Mouse (Mus musculus): ENCODE results near the gene Hspb2.

Gene Hspb2

GRCm38 (mm10) chr9:50714188-50714587 lies 38.0 kb downstream of the Hspb2 start:
- in situ Hi-C loops (cut with MseI, MboI): no loop called here

- in situ Hi-C loops (cut with MseI, MboI): no loop called here
These were observed 40.8 kb downstream of the Hspb2 start for GRCm38 (mm10) chr9:50711337-50711736.

DNA sequence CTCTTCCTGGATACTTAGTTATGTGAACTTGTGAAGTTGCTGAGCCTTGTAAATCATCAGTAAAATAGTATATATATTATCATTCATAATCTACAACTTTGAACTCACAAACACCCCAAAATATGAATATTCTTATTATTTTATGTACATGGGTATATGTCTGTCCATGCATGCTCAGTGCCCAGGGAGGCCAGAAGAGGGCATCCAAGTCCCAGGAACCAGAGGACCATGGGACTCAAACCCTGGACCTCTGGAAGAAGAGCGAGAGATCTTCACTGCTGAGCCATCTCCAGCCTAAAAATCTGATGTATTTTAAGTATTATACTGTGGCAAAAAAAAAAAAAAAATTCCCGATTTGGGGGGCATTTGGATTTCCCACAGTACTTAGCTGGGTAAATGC lies 43.0 kb downstream of the Hspb2 start:
- in situ Hi-C loops (cut with MseI, MboI): no loop called here

DNA sequence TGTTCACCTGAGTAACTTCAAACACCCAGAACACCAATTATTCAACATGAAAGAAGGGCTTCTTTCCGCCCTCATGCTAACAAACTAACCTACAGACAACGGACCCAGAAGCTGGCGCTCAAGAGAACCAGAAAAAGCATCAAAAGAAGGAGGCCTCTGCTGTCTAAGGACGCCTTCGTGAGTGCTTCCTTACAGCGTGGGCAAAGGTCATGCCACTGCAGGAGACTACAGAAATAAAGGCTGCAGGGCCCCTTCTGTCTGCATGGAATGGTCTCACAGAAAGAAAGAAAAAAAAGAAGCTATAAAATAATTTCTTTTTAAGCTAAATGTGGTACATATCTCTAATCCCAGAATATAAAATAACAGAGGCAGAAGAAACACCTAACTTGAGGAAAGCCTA lies 47.2 kb downstream of the Hspb2 start:
- in situ Hi-C loops (cut with MseI, MboI): no loop called here

All from mouse trophoblast stem cell (cell line).